Mouse (Mus musculus) gonadal fat pad, adult 2 months (tissue): ENCODE data around the gene Pfn1. TPM values are rescaled to one million over a fixed set of nuclear protein-coding genes. Genes with fewer than 3 reads are reported as not detected.

Source experiments
- DNase-seq: peaks from one replicate; pipeline ENCODE4 v3.0.0-alpha.2; 2012; ENCODE audit warnings: low read depth
- polyA plus RNA-seq: library from polyadenylated mRNA; depleted of rRNA; stranded (reverse); fragments of >200 nt; gene quantifications from 2 replicates; pipeline ENCODE4 v1.2.3, GENCODE M21; 2012

The Pfn1 gene
- polyA plus RNA-seq, 1 experiment: 614 TPM

GRCm38 (mm10) chr11:70637764-70638163, 16.7 kb downstream of the Pfn1 start:
- DNase-seq: no peak

GRCm38 (mm10) chr11:70635601-70636000, 18.8 kb downstream of the Pfn1 start:
- DNase-seq: no peak

GRCm38 (mm10) chr11:70630129-70630528, 24.3 kb downstream of the Pfn1 start:
- no peak for DNase-seq

- DNase-seq: no peak
Measured at GRCm38 (mm10) chr11:70629557-70629956, 24.9 kb downstream of the Pfn1 start.

- no peak for DNase-seq
Measured at GRCm38 (mm10) chr11:70628431-70628830, 26.0 kb downstream of the Pfn1 start.

GRCm38 (mm10) chr11:70626877-70627276, 27.6 kb downstream of the Pfn1 start:
- DNase-seq: no peak

GRCm38 (mm10) chr11:70625473-70625872, 29.0 kb downstream of the Pfn1 start:
- no peak for DNase-seq

- no peak for DNase-seq
Measured at GRCm38 (mm10) chr11:70623053-70623742, 31.2 kb downstream of the Pfn1 start.

- DNase-seq: no peak
Measured at GRCm38 (mm10) chr11:70621972-70622814, 32.3 kb downstream of the Pfn1 start.

GRCm38 (mm10) chr11:70619101-70619500, 35.3 kb downstream of the Pfn1 start, which contains the start of gene Chrne:
Gene Chrne, minus strand, starts transcription at chr11:70619216.
- no peak for DNase-seq

- DNase-seq: no peak
Measured at GRCm38 (mm10) chr11:70615516-70616093, 38.8 kb downstream of the Pfn1 start, which contains the start of gene 4930544D05Rik. Gene 4930544D05Rik, plus strand, starts transcription at chr11:70615848.

- DNase-seq: no peak
Measured at GRCm38 (mm10) chr11:70615074-70615473, 39.4 kb downstream of the Pfn1 start.

- DNase-seq: no peak
Measured at GRCm38 (mm10) chr11:70612505-70612904, 41.9 kb downstream of the Pfn1 start.

- no peak for DNase-seq
Measured at GRCm38 (mm10) chr11:70610752-70611151, 43.7 kb downstream of the Pfn1 start.

- no peak for DNase-seq
Measured at GRCm38 (mm10) chr11:70608381-70609066, 45.9 kb downstream of the Pfn1 start.

GRCm38 (mm10) chr11:70607611-70608010, 46.8 kb downstream of the Pfn1 start:
- no peak for DNase-seq

- DNase-seq: no peak
Measured at GRCm38 (mm10) chr11:70606717-70607116, 47.7 kb downstream of the Pfn1 start.

- DNase-seq: no peak
Measured at GRCm38 (mm10) chr11:70605024-70605566, 49.3 kb downstream of the Pfn1 start.
